Mouse (Mus musculus) spleen, postnatal 4 days (tissue): ENCODE results near the gene Vwa7.
"Not testable (repeated sequence)": the region's sequence is repeated elsewhere in the genome, so short reads cannot be mapped to it uniquely, and the experiment has no call there.

Source experiments
- DNase-seq, 2 experiments: peaks; one replicate each; pipeline ENCODE4 v3.0.0; 2022; ENCODE audit warnings: low spot score in 2 of 2

The Vwa7 gene

DNA sequence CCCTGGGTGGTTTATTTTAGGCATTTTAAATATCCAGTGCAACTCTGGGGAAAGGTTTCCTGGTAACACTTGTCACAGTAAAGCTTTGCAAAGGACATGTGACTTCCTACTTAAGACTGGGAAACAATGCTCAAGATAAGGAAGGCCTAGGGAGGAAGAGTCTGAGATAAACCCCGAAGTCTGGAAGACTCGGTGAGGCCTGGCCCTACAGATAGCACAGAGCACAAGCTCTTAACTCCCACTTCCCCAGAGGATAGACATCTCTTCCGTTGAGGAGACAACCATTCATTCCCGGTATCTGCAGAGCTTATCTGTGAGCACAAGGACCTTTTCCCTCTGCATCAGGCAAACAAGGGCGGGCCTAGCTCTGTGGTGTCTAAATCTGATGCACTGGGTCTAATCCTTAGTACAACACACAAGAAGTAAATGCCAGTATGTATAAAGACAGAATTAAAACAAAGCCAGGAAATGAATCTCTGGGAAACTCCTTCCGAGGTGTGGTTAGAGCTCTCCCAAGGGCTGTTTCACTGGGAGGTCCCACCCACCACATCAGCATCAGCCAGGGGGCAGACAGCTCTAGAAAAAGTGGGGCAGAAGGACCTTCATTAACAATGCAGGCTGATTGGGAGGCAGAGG is 5.6 kb downstream of the Vwa7 start:
- DNase-seq = no peak

DNA sequence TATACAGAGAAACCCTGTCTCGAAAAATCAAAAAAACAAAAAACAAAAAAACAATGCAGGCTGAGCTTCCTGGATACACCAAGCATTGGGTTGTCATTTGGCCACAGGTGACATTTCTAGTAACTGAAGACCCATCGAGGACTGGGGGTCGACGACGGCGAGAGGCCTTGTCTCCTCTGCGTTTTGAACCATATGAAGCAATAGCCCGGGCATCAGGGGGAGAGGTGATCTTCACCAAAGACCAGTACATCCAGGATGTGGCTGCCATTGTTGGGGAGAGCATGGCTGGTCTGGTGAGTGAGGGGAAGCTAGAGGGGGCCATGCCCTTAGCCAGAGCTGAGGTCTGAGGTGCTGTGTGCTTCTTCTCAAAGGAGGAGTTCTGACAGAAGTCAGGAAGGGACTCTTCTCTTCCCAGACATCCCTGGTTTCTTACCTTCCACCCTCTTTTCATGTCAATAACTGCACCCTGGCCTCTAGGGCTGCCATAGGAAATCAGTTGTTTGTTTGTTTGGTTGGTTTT is 6.2 kb downstream of the Vwa7 start:
- DNase-seq = peak in 1 of 2 experiments; percentile 64

DNA sequence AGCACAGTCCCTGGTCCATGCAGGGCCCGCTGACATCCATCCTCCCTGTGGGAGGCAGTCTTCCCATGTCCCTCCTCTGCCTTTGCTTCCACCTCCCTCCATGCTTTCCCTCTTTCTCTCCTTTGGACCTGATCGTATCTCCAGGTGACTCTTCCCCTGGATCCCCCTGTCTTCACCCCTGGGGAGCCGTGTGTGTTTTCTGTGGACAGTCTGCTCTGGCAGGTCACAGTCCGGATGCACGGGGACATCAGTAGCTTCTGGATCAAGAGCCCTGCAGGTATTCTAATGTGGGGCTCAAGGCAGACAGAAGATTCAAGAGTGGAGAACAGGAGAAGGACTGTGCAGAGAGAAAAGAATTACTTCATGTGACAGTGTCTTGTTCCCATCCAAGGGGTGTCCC is 6.8 kb downstream of the Vwa7 start:
- DNase-seq = peak in 1 of 2 experiments; percentile 60

DNA sequence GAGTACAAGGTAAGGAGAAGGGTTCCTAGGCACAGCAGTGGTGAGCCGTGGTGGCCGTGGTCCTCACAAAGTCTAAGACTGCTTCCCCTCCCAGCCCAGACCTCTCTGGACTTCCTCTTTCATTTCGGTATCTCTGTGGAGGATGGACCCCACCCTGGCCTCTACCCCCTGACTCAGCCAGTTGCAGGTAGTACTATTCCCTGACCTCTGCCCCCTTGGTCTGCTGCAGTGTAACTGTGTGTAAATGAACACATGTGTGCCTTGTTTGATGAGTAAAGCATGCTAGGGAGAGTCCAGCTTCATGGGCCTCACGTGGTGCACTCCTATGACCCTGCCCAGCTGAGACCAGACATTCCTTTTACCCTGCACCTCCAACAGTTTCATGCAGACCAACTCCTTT is 7.4 kb downstream of the Vwa7 start:
- DNase-seq = peak in 1 of 2 experiments; percentile 27

DNA sequence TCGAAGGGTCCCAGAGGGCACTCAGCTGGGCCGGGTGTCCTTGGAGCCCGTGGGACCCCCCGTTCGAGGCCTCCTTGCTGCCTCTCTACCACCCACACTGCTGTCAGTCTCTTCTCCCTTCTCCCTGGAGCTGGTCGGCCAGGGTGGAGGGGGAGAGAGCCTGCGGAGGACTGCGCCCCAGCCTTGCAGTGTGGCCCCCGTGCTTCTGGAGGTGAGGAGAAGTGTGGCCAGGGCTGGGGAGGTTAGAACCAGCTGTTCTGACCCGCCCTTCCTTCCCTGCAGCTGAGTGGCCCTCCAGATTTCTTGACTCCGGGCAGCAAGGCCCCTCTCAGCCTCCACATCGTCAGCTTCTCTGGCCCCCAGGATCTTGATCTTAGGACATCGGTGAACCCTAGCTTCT is 7.9 kb downstream of the Vwa7 start:
- DNase-seq = peak; percentile 20 to 67

DNA sequence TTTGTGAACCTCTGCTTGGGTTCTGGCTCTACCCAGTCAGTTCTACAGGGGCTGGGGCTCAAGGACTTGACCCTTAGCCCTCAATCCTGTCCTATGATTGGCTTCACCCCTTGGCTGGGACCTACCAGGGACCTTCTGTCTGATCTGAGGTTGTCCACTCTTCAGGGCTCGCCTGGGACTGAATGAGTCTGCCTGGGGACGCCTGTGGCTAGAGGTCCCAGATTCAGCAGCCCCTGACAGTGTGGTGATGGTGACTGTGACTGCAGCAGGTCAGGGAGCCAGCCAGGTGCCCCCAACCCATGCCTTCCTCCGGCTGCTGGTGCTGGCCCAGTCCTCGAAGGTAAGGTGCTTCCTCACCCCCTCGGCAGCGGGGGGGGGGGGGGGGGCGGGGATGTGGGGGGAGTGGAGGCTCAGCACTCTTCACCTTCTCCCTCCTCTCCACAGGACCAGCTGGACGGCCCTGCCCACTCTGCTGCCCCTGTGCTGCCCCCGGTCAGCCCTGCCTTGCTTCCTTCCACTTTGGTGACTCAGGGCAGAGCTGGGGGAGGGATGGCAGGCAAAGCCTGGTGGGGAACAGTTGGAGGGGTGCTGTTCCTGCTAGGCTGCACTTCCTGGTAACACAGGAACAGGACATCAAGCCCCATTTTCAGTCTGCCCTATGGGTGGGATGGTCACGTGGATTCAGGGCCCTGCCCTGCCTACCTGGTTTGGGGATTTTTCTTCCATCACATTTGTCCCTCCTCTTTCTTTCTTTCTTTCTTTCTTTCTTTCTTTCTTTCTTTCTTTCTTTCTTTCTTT is 8.5 kb downstream of the Vwa7 start:
- DNase-seq = peak; percentile 15 to 65

DNA sequence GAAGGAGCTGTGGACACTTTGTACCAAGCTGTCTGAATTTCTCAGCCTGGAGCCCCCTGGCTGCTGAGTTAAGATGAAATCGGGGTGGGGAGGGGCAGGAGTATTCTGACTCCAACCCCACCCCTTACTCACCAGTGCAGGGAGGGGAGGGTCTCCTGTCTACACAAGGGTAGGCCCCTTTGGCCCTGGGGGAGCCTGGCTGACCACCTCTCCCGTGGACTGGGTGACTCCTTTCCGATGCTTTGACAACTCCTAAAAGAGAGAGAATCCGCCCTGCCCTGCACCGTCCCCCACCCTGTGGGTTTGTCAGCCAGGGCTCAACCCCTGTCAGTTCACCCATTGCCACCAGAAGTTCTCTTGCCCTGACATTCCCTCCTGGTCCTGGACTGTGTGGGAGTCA is 9.8 kb downstream of the Vwa7 start:
- peak in 1 of 2 experiments; percentile 61 for DNase-seq

DNA sequence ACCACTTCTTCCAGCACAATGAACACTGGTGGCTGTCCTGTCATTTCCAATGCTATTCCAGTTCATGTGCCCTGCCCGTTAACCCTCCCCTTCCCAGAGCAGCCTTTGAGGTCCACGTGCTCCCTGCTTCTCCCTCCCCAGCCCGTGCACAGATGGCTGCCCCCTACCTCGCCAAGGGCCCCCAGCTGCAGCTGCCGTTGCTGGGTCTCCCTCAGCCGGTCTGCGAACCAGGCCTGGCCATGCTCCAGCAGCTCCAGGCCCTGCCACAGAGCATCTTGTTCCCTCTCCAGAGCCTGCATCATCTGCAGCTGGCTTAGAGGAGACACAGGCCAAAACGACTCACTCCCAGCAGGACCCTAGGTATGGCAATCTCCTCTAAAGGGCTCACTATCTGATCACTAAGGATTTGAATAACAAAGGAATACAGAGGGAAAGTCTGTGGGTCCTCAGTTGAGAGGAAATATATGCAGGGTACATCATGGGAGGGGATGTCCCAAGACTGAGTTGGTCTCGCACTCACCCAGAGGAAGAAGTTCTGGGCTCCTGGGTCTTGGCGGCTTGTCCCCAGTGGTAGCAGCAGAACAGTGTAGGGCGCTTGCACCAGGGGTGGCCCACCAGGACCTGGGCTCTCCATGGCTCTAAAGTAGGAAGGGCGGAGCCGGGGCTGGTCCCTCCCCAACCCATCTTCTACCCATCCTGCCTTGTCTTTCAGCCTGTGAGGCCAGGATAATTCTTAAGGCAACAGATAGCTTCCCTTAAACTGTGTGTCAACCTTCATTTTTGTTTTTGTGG is 11.1 kb downstream of the Vwa7 start, which contains the start of gene Sapcd1:
Sapcd1 (minus strand) TSS at position 740 of the 792 bp plus-strand sequence.
- DNase-seq = peak; percentile 43 to 73

DNA sequence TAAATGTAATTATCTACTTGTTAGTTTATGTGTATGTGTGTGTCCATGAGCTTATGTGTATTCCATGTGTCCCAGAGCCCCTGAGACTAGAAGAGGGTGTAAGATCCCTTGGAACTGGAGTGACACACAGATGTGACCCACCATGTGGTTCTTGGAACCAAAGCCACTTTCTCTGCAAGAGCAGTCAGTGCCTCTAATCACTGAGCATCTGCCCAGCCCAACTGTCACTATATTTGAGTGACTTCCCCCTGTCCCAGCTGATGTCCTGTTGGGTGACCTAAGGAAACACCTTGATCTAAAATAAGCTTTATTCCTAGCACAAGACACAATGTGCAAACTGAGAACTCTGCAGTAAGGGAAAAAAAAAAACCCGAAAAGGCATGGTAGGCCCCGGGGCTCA is 11.9 kb downstream of the Vwa7 start:
- DNase-seq = no peak

DNA sequence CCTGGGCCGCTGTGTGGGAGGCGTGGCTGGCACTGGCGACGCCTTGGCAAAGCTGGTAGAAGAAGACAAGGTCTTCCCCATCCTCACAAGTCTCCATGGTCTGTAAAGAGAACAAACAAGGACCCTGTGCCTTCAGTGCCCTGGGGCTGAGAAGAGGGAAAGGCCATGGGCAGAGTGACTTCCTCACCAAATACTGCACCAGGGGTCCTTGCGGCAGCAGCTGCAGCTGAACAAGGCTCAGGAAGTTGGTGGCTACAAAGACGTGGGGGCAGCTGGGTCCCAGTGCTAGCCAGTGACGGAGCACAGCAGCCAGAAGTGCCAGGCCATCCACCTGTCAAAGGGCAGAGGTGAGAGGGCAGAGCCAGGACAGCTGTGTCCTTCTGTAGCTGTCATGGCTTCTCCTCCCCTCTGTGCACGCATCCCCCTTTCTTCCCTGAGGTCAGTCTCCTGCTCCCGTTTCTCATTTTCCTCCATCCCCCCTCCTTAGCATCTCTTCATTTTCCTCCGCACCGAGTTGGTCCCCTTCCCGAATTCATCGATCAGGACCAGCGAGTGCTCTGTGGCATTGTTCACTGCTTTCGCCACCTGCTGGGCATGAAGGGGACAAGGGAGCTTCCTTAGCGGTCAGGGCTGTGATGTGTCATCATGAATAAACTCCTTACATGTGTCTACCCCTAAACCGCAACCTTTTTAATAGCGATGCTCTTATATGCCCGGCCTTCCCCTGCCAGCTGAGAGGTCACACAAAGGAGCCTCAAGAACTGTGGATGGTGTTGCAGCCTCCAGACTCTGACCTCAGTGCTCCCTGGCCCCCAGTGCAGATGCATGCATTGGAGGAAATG is 13.5 kb downstream of the Vwa7 start:
- peak in 1 of 2 experiments; percentile 73 for DNase-seq

DNA sequence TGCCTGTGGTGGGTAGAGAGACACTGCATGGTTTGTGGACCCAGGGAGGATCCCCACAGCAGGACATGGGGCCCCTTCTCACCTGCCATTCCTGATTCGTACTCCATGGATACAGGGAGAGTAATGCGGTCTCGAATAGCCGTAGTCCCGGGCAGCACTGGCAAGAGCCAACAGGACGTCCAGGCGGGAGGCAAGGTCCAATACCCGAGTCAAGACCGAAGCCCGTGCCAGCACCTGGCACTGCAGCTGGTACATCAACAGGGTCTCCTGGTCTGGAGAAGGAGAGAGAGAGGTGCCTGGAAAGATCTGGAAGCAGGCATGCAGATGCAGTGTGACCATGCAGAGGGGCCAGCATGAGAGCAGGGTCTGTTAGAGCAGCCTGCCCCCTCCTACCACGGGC is 14.9 kb downstream of the Vwa7 start:
- DNase-seq = peak in 1 of 2 experiments; percentile 61

DNA sequence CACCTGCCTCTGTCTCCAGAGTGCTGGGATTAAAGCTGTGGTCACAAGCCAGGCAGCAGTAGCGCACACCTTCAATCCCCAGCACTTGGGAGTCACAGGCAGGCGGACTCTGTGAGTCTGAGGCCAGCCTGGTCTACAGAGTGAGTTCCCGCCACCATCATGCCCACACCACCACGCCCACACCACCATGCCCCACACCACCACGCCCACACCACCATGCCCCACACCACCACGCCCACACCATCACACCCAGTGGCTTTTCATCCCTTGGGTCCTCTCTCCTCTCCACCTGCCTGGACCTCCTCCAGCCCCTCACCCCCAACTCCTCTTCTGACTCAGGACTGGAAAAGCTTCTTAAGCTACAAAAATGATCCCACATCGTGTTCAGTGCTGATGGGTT is 15.5 kb downstream of the Vwa7 start:
- DNase-seq = no peak

DNA sequence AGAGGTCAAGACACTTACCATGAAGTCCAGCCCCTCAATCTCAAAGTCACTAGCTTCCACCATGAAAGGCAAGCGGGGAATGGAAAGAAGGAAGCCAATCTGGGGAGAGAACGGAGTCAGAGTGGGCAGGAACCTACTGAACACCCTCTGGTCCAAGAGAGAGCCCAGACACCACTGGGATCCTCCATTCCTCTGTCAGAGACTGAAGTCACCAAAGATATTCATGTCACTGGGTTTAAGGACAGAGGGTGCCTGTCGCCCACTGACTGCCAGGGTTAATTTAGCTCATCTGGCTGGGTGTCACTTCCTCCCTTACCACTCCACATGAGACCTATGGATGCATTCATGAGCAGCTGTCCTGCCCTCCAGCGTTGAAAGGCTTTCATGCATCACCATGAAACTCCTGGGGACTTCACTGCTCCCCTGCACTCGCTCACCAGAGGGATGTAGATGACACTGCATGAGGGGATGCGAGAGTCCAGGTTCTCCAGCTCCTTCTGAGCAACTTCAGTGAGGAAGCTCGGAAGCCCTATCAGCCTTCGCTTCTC is 16.0 kb downstream of the Vwa7 start:
- DNase-seq = peak in 1 of 2 experiments; percentile 63

DNA sequence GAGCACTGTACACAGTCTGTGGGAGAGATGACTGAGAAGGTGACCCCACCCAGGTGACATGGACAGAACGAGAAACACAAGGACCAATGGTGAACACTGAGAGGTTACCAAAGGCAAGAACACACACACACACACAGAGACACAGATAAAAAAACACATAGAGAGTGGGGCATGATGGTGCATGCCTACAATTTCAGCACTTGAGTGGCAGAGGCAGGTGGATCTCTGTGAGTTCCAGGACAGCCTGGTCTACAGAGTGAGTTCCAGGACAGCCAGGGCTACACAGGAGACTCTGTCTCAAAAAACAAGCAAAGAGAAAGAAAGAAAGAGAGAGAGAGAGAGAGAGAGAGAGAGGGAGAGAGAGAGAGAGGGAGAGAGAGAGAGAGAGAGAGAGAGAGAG is 17.3 kb downstream of the Vwa7 start:
- not testable (repeated sequence) for DNase-seq

DNA sequence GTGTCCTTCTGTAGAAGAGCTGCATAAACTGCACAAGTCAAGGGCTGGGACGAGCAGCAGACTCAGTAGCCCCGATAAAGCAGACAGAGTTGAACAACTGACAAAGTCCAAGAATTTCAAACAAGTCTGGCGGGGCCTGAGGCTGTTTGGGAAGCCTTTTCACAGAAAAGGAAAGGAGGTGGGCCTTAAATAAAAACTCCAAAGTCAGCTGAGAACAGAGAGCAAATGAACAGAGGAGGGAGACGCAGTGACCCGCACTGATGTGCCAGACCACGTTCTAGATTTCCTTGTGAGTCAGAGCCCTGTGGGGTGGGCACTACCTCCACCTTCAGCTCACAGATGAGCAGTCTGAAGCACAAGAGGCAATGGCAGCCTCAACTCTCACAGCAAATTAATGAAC is 18.5 kb downstream of the Vwa7 start:
- no peak for DNase-seq

DNA sequence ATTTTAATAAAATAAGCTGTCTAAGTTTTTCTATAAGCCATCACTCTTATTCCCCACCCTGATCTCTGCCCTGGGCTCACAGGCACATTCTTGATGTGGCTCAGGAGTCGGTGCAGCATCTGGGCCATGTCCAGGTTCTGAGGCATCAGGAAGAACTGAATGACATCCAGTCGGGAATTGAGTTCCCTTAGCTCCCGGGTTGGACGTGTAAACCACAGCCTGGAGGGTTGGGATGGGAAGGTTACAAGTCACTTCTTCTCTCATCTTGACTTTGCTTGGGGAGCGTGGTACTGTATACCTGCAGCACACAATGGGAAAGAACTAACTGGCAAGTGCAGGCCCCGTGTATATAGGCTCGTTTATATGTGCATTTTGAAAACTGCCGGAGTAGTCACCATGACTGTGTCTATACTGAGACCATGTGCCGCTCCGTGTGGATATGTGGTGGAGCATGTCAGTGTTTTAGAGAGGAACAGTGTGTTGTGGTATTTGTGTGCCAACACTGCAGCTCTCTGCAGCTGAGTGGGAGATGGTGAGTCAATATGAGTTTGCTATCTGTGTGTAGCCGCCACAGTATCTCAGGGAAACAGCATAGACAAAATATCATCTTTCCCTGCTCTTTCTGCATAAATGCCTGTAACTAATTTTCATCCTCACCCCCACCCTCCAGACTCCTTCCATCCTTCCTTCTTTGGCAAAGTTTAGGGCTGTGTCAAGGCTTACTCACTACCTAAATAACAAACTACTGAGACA is 22.9 kb downstream of the Vwa7 start:
- DNase-seq = no peak

DNA sequence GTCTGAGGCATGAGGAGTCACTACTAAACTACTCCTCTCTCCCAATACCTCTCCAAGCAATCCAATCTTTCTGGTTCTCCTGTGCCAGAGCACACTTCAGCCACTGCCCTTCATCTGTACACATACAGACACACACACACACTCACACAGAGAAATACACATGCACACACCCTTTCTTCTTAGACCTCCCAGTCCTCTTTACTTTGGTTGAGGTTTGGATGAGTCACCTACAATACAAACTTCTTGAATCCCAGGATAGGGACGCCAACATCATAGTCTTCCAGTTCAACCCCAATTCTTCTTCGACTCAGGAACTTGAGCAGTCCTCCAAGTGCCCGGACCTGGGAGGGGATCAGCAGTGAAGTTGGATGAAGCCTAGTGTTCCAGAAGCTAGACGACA is 27.4 kb downstream of the Vwa7 start:
- no peak for DNase-seq

DNA sequence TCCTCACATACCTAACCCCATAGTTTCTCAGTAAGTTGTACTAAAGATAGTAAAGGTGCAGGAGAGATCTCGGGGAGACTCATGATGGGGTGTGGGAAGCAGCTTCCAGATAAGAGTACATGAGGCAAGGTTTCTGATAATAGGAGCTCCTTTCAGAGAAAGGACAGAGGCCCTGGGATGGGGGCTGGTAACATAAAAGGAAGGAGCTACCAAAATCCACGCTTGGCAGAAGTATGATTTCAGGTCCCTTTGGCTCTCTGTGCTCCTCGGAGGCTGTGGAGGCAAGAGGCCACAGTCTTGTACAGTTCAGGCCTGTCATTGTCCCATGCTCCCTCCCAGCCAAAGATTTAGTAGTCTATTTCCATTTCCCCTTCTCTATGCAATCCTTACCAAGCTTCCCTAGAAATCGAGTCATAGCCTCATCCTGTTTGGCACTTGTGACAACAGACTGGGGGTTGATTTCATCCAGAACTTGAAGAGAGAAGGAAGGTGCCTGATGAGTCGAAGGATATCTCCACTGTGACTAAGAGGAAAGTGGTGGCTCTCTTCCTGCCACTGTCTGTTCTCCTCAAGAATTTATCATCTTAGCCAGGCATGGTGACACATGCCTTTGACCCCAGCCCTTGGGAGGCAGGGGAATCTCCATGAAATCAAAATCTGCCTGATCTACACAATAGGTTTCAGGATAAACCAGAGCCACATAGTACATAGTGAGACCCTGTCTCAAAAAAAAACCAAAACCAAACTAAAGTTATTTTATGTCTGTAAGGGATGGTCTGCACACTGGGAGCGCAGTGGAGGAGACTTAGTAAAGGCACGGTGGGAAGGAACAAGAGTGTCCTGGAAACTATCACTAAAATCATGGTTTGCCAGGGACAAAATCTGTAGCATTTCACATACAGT is 28.8 kb downstream of the Vwa7 start:
- no peak for DNase-seq
